Mouse (Mus musculus): ENCODE data around the gene Cxxc4. TPM values are rescaled to one million over a fixed set of nuclear protein-coding genes. Genes with fewer than 3 reads are reported as not detected.

The Cxxc4 gene
- polyA plus RNA-seq, 1 experiment from 2014 or later, result 4.1 TPM

DNA sequence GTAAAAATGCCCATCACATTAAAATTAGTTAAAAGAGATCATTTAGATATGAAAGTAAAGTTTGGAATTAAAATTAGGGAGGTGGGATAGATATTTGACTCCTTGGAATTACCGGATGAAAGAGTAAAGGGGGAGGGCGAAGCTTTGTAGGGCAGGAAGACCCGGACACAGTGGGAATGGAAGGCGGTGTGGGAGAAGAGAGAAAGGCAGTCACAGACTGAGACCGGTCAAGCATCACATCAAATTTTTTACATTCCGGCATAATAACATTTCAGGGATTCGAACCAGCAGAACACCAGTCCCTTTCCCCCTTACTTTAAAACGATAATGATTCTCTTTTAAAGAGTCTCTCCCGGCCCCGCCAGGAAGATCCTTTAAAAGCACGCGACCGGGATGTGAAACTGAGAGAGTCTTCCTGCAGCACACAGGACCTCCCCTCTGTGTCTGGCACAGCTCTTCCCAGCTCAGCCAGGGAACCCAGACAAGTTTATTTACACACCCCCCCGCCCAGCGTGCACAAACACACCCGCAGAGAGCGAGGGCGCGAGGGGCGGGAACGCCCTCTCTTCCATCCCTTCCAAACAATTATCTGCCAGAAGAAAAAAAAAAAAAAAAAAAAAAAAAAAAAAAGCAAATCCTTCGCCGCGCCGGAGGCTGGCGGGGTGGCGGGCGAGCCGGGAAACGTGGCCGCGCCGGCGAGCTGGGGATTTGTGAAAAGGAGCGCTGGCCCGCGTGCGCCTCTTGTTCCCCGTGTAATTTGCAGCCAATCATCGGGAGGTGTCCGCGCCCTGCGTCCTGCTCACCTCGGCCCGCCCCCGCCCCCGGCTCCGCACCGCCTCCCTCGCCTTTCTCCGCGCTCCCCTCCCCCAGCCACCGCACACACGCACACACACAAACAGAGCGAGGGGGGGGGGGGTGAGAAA lies 532 bp upstream of the Cxxc4 start:
- Histone ChIP-seq H3K36me3 (no peaks in the 10 kb centered on the region), H3K4me3 (peak overlapping the region; percentile 64), H3K4me1 (peaks cover 9% of the 10 kb centered on the region; the same call in 1 of the 2 replicates), H3K27ac (peak overlapping the region; percentile 94), H3K9me3 (no peaks in the 10 kb centered on the region), H3K27me3 (ENCODE audit: insufficient read depth, poor library complexity, severe bottlenecking) (no peaks in the 10 kb centered on the region)
- peak; percentile 93 for DNase-seq (ENCODE audit: low spot score)
- under 1% methylated on average over 45 of the region's 55 CpGs for WGBS

DNA sequence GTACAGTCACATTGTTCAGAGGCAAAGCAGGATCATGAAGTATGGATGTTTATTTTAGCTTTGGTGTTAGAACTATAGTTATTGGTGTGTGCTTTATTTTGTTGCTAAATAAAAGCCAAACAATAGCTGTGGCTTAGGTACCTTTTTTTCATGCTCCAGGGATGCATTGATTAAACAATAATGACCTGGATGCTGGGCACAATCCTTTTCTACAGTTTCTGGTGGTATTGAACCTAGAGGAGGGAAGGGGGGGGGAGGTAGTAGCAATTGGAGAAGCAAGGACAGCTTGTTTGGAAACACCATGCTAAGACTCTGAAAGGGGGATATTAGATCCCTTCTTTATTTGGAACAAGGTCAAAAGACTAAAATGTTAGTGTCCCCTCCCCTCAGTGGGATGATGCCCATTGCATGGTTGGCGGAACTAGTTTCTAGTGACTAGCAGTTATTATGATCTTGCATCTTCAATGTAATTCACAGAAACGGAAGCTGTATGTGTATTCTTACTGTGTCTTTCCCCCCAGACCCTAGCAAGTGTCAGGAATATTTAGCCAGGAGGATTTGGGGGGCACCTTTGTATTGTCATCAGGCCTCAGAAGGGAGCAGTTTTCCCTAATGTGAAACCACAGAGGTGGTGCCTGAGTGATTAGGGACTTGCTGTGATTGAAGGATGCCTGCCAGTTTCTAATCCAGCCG lies 975 bp downstream of the Cxxc4 start:
- Histone ChIP-seq H3K27me3 (ENCODE audit: insufficient read depth, poor library complexity, severe bottlenecking) (no peaks in the 10 kb centered on the region), H3K27ac (peak overlapping the region; percentile 94), H3K9me3 (no peaks in the 10 kb centered on the region), H3K4me1 (peaks cover 10% of the 10 kb centered on the region; the same call in 1 of the 2 replicates), H3K4me3 (peak overlapping the region; percentile 64), H3K36me3 (no peaks in the 10 kb centered on the region)
- 35% methylated on average over 3 of the region's 3 CpGs for WGBS
- no peak for DNase-seq (ENCODE audit: low spot score)

DNA sequence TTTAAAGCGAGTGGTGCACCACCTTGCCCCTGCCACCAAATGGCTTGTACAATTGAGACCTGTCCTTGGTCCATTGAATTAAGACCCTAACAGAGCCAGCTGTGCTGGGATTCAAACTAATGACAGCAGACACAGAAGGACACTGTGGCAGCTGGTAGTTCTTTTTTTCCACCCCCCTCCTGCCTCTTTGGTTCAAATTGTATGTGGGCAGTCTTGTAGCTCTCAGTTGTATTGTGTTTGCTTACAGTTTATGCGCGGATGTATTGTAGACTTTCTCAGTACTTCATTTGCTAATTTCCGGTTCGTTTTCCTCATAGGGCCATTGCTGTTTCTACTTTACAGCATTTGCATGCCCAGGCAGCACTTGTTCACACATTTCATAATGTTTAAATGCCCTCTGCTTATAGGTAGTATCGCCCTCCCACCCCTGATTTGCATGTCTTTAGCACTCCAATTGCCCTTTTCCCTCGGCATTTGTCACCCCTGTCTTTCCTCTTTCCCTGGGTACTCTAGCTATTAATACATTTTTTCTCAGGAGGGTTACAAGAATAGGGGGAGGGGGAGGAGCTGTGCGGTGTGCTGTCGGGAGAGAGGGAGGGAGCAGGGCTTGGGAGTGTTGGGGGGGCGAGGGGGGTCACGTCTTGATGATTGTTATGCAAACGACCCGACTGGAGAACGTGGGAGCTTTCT lies 2.5 kb downstream of the Cxxc4 start:
- peak; percentile 75 for DNase-seq (ENCODE audit: low spot score)
- Histone ChIP-seq H3K36me3 (no peaks in the 10 kb centered on the region), H3K27me3 (ENCODE audit: insufficient read depth, poor library complexity, severe bottlenecking) (no peaks in the 10 kb centered on the region), H3K9me3 (no peaks in the 10 kb centered on the region), H3K4me3 (peak overlapping the region; percentile 80), H3K4me1 (peaks cover 10% of the 10 kb centered on the region; the same call in 1 of the 2 replicates), H3K27ac (peak overlapping the region; percentile 94)
- under 1% methylated on average over 13 of the region's 14 CpGs for whole genome bisulfite sequencing

DNA sequence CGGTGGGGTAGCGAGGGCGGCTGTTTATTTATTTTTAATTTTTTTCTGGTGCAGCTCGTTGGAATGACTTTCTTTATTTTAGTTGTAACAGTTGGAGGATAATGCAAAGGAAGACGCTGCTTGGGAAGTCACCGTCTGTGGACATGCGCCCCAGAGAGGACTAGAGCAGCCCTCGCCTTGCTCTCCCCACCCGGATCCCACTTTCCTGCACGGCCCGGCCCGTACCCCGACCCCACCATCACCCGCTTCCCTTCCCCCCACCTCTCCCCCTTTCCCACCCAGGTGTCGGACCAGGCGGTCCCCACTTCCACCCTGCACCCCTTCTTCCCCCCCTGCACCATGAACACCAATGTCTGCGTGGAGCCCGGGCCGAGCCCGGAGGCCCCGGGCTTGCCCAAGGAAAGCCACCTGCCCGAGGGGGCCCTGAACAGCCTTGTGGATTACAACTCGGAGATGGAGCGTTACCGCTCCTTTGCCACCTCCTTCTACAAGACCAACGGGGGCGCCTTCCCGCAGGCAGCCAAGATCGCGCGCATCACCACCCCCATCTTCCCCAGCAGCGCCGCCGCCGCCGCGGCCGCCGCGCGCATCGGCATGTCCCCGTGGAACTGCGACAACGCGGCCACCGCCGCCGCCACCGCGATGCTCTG lies 3.2 kb downstream of the Cxxc4 start:
- Histone ChIP-seq H3K9me3 (no peaks in the 10 kb centered on the region), H3K36me3 (no peaks in the 10 kb centered on the region), H3K27me3 (ENCODE audit: insufficient read depth, poor library complexity, severe bottlenecking) (no peaks in the 10 kb centered on the region), H3K4me3 (peak overlapping the region; percentile 80), H3K27ac (peak overlapping the region; percentile 94), H3K4me1 (peaks cover 10% of the 10 kb centered on the region; the same call in 1 of the 2 replicates)
- under 1% methylated on average over 26 of the region's 51 CpGs for WGBS
- DNase-seq (ENCODE audit: low spot score), result peak; percentile 78

DNA sequence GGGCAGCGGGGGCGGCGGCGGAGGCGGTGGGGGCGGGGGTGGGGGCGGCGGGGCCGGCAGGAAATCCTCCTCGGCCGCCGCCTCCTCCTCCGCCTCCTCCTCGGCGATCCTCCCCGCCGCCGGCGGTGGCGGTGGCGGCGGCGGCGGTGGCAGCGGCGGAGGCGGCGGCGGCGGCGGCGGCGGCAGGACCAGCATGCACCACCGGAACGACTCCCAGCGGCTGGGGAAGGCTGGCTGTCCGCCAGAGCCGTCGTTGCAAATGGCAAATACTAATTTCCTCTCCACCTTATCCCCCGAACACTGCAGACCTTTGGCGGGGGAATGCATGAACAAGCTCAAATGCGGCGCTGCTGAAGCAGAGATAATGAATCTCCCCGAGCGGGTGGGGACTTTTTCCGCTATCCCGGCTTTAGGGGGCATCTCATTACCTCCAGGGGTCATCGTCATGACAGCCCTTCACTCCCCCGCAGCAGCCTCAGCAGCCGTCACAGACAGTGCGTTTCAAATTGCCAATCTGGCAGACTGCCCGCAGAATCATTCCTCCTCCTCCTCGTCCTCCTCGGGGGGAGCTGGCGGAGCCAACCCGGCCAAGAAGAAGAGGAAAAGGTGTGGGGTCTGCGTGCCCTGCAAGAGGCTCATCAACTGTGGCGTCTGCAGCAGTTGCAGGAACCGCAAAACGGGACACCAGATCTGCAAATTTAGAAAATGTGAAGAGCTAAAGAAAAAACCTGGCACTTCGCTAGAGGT lies 3.9 kb downstream of the Cxxc4 start:
- H3K4me3 ChIP-seq, result peak overlapping the region; percentile 80
- no peaks in the 10 kb centered on the region for H3K36me3 ChIP-seq
- under 1% methylated on average over 55 of the region's 61 CpGs for WGBS
- H3K27me3 ChIP-seq (ENCODE audit: insufficient read depth, poor library complexity, severe bottlenecking), result no peaks in the 10 kb centered on the region
- DNase-seq (ENCODE audit: low spot score), result peak; percentile 84
- peak overlapping the region; percentile 94 for H3K27ac ChIP-seq
- H3K4me1 ChIP-seq, result peaks cover 10% of the 10 kb centered on the region; the same call in 1 of the 2 replicates
- no peaks in the 10 kb centered on the region for H3K9me3 ChIP-seq

DNA sequence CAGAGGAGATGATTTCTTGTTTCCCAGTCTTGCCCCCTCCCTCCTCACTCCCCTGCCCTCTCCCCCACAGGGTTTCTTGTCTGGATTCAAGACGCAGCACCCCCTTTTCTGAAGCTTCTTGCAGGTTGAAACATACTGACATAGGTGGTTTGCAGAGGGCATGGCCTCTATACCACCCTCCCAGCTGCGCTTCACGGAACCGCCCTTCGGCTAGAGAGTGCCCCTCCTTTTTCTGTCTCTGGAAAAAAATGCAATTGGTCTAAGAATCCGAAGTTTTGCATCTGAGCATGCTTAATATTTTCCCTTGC lies 4.4 kb downstream of the Cxxc4 start:
- H3K27me3 ChIP-seq (ENCODE audit: insufficient read depth, poor library complexity, severe bottlenecking), result no peaks in the 10 kb centered on the region

DNA sequence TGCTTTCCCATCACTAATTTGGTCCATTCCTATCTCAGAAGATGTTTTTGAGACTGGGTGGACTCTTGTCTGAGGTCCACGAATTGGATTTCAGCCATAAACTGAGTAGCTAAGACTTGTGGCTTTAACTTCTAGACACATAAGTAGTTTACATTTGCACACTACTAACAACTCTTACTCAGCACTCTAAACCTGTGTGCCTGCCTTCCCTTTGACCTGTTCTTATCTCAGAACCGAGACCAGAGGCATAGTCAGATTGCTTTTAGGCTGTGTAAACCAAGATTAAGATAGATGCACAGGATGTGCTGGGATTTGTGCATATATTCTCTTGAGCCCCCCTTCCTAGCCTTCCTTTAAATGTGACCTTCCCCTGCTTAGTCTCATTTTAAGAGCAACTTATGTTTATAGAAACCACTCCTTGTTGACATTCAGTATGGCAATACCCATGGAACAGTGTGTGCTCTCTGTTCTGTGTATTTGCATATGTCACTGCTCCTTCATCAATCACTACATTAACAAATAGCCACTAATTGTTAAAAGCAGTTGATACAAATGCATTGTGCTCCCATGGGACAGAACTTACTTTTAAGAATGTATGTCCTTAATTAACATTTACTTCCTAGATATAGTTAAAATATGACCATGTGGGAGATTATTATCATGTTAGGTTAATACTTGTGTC lies 7.0 kb downstream of the Cxxc4 start:
- H3K27ac ChIP-seq, result no peak overlapping the region
- no peak for DNase-seq (ENCODE audit: low spot score)
- no peaks in the 10 kb centered on the region for H3K9me3 ChIP-seq
- H3K4me3 ChIP-seq, result no peak overlapping the region
- WGBS, result 32% methylated on average over 2 of the region's 2 CpGs
- no peaks in the 10 kb centered on the region for H3K27me3 ChIP-seq (ENCODE audit: insufficient read depth, poor library complexity, severe bottlenecking)
- no peaks in the 10 kb centered on the region for H3K36me3 ChIP-seq
- peaks cover 7% of the 10 kb centered on the region; the same call in 1 of the 2 replicates for H3K4me1 ChIP-seq

More for the DNA sequence above, 4.4 kb downstream of the Cxxc4 start:
- Histone ChIP-seq H3K27ac (peak overlapping the region; percentile 94), H3K9me3 (no peaks in the 10 kb centered on the region), H3K4me1 (peaks cover 10% of the 10 kb centered on the region; the same call in 1 of the 2 replicates), H3K4me3 (peak overlapping the region; percentile 80), H3K36me3 (no peaks in the 10 kb centered on the region)
- DNase-seq (ENCODE audit: low spot score), result no peak
- WGBS, result 4% methylated on average over 6 of the region's 6 CpGs

DNA sequence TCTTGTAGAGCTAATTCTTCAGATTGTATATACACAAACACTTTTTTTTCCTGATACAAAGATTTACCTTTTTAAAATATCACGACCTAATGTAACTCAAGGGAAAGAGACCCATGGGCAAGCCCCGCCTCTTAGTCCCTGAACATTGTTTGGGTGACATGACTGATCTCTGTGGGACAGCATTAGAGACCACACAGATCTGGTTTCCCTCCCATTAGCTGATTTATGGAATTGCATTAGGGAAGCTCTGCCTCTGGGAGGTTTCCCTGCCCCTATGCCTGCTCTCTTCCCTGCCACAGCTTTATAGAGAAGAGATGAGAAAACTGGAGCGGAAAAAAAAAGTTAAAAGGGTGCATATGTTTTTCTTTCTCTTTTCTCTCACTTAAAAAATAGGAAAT lies 7.6 kb downstream of the Cxxc4 start:
- H3K4me1 ChIP-seq, result peaks cover 7% of the 10 kb centered on the region; the same call in 1 of the 2 replicates
- no peaks in the 10 kb centered on the region for H3K27me3 ChIP-seq (ENCODE audit: insufficient read depth, poor library complexity, severe bottlenecking)
- DNase-seq (ENCODE audit: low spot score), result no peak
- no peaks in the 10 kb centered on the region for H3K36me3 ChIP-seq
- H3K9me3 ChIP-seq, result no peaks in the 10 kb centered on the region
- 59% methylated on average over 3 of the region's 3 CpGs for WGBS
- no peak overlapping the region for H3K4me3 ChIP-seq
- H3K27ac ChIP-seq, result no peak overlapping the region

DNA sequence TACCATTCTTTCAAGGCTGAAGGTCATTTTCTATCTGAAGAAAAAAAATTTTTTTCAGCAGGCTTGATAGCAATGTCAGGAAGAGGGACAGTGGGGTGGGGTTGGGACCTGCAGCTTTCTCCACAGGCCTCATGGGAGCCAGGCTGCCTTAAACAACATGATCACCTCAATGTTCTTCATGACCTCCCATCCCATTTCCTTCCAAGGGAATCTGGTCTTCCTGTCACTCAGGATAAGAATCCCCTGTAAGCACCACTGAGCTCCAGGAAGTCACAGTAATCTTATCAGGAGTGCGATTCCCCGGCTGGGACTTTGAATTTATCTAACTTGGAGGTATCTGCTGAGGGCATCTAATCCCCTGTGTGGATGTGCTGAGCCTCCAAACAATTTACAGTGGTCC lies 17.9 kb downstream of the Cxxc4 start:
- DNase-seq (ENCODE audit: low spot score), result no peak
- 8% methylated on average over 2 of the region's 2 CpGs for WGBS
- Histone ChIP-seq H3K36me3 (no peaks in the 10 kb centered on the region), H3K27ac (no peak overlapping the region), H3K27me3 (ENCODE audit: insufficient read depth, poor library complexity, severe bottlenecking) (no peaks in the 10 kb centered on the region), H3K4me3 (no peak overlapping the region), H3K4me1 (peaks cover 11% of the 10 kb centered on the region), H3K9me3 (no peaks in the 10 kb centered on the region)

DNA sequence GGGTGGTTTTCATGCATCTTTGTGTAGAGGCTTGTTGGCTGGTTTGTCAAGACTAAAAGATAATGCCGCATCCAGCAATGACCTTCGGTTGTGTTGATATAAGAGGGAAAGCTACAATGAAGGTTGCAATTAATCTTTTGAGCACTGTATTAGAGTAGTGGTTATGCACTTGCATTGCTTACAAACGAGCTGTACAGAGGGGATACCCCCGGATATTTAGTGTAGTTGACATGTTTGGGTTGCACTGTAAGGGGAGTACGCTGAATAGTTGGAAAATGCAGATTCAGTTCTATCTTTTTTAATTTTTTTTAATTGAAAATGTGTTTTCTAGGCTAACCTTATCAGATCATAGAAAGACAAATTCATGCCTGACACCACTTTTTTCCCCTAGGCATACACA lies 22.4 kb downstream of the Cxxc4 start:
- no peak overlapping the region for H3K27ac ChIP-seq
- no peak for DNase-seq (ENCODE audit: low spot score)
- H3K27me3 ChIP-seq (ENCODE audit: insufficient read depth, poor library complexity, severe bottlenecking), result no peaks in the 10 kb centered on the region
- WGBS, result 77% methylated on average over 5 of the region's 5 CpGs
- no peaks in the 10 kb centered on the region for H3K36me3 ChIP-seq
- no peaks in the 10 kb centered on the region for H3K9me3 ChIP-seq
- H3K4me1 ChIP-seq, result peaks cover 7% of the 10 kb centered on the region
- no peak overlapping the region for H3K4me3 ChIP-seq

DNA sequence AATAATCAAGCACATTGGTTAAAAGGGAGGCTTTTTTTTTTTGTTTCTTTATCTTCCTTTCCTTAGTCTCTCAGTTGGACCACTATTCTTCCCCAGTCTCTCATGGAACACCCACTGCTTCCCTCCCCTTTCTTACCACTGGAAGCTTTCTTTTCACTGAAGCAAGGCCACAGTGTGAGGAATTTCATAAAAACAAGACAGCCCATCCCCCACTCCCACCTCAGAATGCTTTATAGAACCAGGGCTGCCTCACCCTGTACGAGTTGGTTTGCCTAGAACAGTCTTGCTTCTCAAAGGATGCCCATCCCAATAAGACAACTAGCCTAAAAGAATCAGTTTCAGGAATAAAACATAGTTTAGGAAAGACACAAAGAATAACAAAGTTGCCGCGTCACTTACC lies 23.0 kb downstream of the Cxxc4 start:
- WGBS, result 71% methylated on average over 3 of the region's 3 CpGs
- Histone ChIP-seq H3K4me1 (peaks cover under 1% of the 10 kb centered on the region; the same call in 1 of the 2 replicates), H3K9me3 (no peaks in the 10 kb centered on the region), H3K36me3 (no peaks in the 10 kb centered on the region), H3K27ac (no peak overlapping the region), H3K4me3 (no peak overlapping the region), H3K27me3 (ENCODE audit: insufficient read depth, poor library complexity, severe bottlenecking) (no peaks in the 10 kb centered on the region)
- no peak for DNase-seq (ENCODE audit: low spot score)

All from heart, embryonic 10.5 days (tissue).